Mouse (Mus musculus) urinary bladder, postnatal 10 days (tissue): Measurements from ENCODE around the gene Satl1.
"Not testable (repeated sequence)": the region's sequence is repeated elsewhere in the genome, so short reads cannot be mapped to it uniquely, and the experiment has no call there.

Experiments
- DNase-seq: peaks from one replicate; pipeline ENCODE4 v3.0.0; 2022; ENCODE audit warnings: low spot score

The Satl1 gene

DNA sequence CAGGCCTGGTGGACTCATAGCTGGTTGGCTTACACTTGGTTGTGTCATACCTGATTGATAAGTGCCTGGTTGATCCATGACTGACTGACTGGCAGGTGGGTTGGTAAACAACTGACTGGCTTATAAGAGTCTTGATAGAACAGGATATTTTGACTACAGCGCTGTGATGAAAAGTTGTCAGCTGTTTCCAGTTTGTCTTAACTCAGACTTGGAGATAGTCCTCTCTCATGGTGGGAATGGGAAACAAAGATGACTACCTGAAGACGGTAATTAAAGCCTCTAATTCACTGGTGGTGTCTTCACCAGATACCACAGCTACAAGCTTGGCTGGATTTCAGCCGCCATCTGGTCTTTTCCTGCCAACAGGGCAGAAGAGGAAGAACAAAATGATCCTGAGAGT, at the start of gene Satl1:
Gene Satl1, minus strand, starts transcription at position 101 of the 400 bp plus-strand sequence.
- DNase-seq = no peak

DNA sequence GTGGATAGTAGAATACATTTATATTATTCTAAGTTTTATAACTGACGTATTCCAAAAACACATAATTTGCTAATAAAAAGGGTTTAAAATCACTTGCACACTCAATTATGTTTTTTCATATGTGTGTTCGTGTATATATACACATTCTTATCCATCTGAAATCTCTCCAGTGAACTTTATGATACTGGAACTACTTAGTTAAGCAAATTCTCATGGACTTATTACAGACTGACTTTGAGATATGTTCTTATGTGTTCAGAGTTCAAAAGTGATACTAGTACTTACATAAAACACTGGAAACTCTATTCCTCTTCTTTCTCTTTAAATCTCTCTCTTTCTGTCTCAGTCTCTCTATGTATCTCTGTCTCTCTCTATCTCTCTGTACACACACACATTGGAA, 31.5 kb upstream of the Satl1 start:
- no peak for DNase-seq

DNA sequence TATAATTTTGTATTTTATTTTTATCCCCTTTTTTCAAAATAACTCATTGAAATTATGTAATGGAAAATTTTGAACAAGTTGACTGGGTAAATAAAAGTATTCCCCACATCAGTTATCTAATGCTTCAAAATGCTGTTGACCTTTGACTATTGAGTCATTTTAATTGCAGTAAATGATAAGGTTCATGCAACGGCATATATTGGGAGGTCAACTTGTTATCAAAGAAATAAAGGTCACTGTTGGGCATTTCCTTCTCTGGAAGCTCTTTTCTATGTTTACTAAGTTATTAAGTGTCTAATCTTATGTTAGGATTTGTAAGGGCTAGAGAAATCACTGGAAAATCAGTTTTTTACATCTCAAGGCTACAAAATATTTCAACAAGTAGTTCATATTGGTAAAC, 31.0 kb upstream of the Satl1 start:
- DNase-seq = no peak

DNA sequence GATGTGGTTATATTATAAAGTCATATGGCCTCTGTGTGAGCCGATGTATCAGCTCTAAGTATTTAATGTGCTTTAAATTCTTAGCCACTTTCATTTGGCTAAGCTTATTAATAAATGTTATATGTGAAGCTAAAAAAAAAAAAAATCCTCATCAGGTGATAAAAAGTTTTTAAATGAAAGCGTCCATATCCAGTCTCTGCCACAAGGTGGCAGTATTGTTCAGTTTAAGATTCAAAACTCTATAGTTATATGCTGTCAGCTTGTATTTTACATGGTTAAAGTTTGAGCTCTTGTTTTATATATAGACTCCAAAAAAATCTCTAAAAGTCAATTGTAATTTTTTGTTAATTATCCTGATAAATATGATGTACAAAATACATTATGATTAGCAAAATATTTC, 16.4 kb upstream of the Satl1 start:
- not testable (repeated sequence) for DNase-seq

DNA sequence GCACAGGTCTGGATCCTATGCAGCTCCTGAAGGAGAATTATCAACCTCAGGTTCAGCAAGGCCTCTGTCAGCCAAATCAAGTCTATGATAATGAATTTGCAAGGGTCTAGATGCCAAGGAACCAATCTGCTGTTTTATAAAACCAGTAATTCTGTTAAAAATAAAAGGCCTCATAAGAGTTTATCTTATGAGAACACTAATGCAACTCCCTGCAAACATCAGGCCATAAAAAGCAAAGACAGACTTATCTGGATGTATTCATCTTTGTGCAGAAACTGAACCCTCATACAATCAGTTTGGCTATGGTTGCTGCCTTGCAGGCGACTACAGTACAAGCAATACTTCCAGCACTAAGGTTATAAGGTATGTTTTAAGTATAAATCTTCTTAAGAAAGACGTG, 5.7 kb upstream of the Satl1 start:
- DNase-seq = no peak

DNA sequence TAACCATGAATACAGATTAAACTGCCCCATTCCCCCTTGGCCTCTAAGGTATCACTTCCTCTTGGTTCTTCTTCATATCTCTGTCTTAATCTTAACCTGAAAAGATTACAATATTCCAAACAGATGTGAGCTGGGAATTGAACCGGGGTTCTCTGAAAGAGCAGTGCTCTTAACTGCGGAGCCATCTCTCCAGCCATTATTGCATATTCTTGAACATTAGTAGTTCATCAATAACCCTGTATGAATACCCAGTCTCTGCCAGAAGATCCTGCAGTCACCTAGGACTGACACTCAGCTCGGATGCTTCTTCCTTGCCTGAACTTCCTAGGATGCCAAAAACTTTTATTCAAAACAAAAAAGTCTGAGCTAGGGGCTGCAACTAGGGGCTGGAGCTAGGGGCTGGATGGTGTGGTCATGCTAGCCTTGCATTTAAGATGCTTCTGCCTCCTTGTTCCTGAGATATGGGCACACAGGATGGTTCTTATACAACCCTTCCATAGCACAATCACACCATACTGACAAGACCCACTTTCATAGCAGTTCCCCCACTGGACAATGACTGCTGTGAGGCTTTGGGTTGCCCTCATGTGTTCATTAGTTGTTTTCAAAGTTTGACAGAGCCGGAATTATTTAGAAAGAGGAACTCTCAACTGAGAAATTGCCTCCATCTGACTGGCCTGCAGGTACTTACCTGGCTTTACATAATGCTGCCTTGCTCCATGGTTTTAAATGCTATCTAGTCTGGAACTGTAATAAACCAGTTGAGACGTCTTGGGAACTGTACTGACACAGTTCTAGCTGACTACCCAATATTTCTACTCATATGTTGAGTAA, 35.8 kb downstream of the Satl1 start:
- peak; percentile 14 for DNase-seq

DNA sequence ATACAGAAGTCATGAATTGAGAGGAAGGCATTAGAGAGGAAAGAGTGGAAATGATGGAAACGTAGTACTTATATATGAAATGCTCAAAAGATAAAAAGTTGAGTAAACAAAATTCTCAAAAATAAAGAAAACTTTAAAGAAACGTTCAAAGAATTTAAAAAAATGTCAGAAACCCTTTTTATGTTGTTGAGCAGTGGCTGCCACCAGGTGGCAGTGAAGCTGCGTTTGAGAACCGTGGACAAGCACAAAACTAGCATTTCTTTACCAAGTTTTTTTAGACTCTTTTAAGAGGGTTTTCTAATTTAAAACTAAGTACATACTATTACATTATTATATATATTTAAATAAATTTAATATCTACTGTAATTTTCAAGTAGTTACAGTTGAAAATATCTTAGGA, 38.2 kb downstream of the Satl1 start:
- DNase-seq = no peak

DNA sequence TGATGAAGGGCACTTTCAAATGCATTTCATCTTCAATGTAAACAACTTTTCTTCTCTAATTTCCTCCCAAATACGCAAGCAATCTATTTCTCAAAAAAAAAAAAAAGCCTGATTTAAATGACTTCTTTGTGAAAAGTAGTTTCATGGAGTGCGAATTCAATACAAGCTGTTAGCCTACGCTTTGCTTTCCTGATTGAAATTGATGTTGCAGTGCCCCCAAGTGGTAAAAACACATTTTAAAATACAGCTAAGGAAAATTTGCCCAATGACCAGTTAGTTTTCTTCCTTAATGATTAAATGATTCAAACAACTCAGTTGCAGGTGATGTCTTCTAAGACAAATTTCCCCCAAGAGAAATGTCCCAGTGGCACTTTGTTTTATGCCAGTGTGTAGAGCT, 58.2 kb downstream of the Satl1 start:
- no peak for DNase-seq

DNA sequence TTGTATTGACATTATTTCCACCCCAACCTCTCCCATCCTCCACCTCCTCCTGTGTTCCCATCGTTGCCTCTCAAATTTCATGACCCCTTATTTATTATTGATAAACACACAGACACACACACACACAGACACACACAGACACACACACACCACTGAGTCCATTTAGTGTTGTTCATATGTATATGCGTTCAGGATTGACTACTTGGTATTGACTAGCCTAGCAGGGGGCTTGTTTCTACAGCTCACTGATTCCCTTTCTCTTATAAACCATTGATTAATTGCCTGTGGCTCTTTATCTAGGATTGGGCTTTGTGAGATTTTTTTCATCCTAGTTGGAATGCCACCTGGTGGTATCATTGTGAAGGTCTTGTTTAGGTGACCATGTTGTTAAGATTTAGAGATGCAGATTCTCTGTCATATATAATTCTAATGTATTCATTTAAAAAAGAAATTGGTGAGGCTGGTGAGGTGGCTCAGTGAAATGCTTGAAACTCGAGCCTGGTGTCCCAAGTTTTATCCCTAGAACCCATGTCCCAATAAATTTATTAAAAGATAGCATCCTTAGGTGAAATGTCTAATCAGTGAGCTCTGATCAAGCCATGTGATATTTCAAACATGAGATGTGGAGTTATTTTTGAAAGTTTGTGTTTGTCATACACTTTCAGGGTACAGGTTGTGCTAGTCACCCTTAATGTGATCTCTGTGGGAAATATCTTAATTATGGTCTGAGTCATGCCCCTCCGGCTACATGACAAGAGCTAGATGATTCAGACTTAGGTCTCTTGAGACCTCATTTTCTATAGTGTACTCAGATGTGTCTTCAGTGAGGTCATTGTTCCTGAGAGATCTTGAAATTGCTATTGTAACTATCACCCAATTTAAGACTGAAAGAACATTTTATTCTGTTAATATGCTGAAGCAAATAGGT, 58.8 kb downstream of the Satl1 start:
- DNase-seq = no peak

DNA sequence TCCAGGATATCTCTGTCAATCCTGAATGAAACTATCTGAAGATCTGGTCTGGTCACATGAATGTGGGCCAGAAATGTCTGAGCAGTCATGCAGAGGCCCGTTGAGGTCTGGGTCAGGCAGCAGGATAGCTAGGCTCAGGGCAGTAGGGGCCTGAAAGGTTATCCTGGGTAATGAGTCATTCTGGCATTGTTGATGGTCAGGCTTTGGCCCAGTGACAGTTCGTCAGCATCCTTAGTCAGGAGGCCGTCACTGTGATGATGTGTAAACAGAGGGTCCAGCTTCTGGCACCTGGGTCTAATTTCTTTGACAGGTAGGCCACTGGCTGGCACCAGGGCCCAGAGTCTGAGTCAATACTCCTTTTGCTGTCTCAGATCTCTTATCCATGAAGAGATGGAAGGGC, 67.1 kb downstream of the Satl1 start:
- no peak for DNase-seq
